11 mouse cellular contexts compared by ENCODE assay signal in genomic region chr5:116208741-116209368, GRCm38 (mm10).
DNase-seq lines count a peak whose midpoint lies in the region; ATAC-seq and TF ChIP-seq lines count a peak whose summit lies in the region.
"Had no signal": no experiment of that assay in that cellular context is flagged by ENCODE, and none has a peak within 500 bp of the region (broad histone marks: within the 10 kb centered on the region; RNA-seq: fewer than 3 reads in every experiment).

No protein-coding gene starts in this region.

- H3K4me2 ChIP-seq in embryonic facial prominence, embryonic 11.5 days (ENCODE audit: low read depth, low read length) = no peak overlapping the region; the same call in 1 of the 2 replicates
- no peak overlapping the region for H3K4me2 ChIP-seq in hindbrain, postnatal 0 days (ENCODE audit: low read depth, low read length)
- peak overlapping the region; percentile 22; the same call in 1 of the 2 replicates for H3K4me2 ChIP-seq in midbrain, embryonic 15.5 days
- H3K4me2 ChIP-seq: embryonic facial prominence, embryonic 13.5 days had no signal

- no peak for TF ChIP-seq CTCF in hindbrain, postnatal 0 days (IDR thresholded peaks at IDR 0.05; ENCODE audit: low read depth)
- no peak for TF ChIP-seq CTCF in lung, adult 2 months (IDR thresholded peaks at IDR 0.05; ENCODE audit: insufficient read depth, low read length)

- no peaks in the 10 kb centered on the region for H3K27me3 ChIP-seq in embryonic facial prominence, embryonic 11.5 days (ENCODE audit: control insufficient read depth, insufficient read depth, low read length)
- no peaks in the 10 kb centered on the region for H3K27me3 ChIP-seq in hindbrain, postnatal 0 days (ENCODE audit: insufficient read depth, low read length)
- no peaks in the 10 kb centered on the region for H3K27me3 ChIP-seq in midbrain, embryonic 15.5 days (replicated peaks)
- no peaks in the 10 kb centered on the region for H3K27me3 ChIP-seq in limb, embryonic 10.5 days (ENCODE audit: low read depth, poor library complexity, severe bottlenecking)
- H3K27me3 ChIP-seq: embryonic facial prominence, embryonic 13.5 days had no signal

- no peaks in the 10 kb centered on the region for H3K9me3 ChIP-seq in embryonic facial prominence, embryonic 11.5 days (replicated peaks; ENCODE audit: control insufficient read depth, low read length)
- no peaks in the 10 kb centered on the region for H3K9me3 ChIP-seq in hindbrain, postnatal 0 days (ENCODE audit: low read length)
- no peaks in the 10 kb centered on the region for H3K9me3 ChIP-seq in midbrain, embryonic 15.5 days
- H3K9me3 ChIP-seq in limb, embryonic 10.5 days (replicated peaks) = no peaks in the 10 kb centered on the region
- H3K9me3 ChIP-seq: embryonic facial prominence, embryonic 13.5 days had no signal

- 38% methylated on average over 16 of the region's 16 CpGs for WGBS in embryonic facial prominence, embryonic 11.5 days
- WGBS in hindbrain, postnatal 0 days = 8% methylated on average over 16 of the region's 16 CpGs
- 17% methylated on average over 16 of the region's 16 CpGs for WGBS in midbrain, embryonic 15.5 days
- WGBS in limb, embryonic 10.5 days = 59% methylated on average over 16 of the region's 16 CpGs
- WGBS in lung, adult 2 months = 58% methylated on average over 16 of the region's 16 CpGs

- H3K9ac ChIP-seq in embryonic facial prominence, embryonic 11.5 days (replicated peaks; ENCODE audit: low read length) = no peak overlapping the region
- H3K9ac ChIP-seq in hindbrain, postnatal 0 days (replicated peaks; ENCODE audit: low read length) = no peak overlapping the region
- no peak overlapping the region for H3K9ac ChIP-seq in midbrain, embryonic 15.5 days
- H3K9ac ChIP-seq: embryonic facial prominence, embryonic 13.5 days had no signal

- DNase-seq in MN1 (ENCODE audit: low spot score) = peak; percentile 63
- DNase-seq in embryonic facial prominence, embryonic 11.5 days (ENCODE audit: low spot score) = peak; percentile 17
- DNase-seq in hindbrain, postnatal 0 days (ENCODE audit: low spot score) = peak; percentile 87
- DNase-seq in limb, embryonic 10.5 days (ENCODE audit: low spot score) = no peak
- no peak for DNase-seq in urinary bladder, postnatal 25 days (ENCODE audit: low spot score)
- no peak for DNase-seq in lung, adult 2 months
- DNase-seq: adrenal gland, adult 2 months; lung, postnatal 36 days had no signal

- H3K27ac ChIP-seq in embryonic facial prominence, embryonic 11.5 days (replicated peaks; ENCODE audit: low read depth, low read length) = no peak overlapping the region
- peak overlapping the region; percentile 56 for H3K27ac ChIP-seq in hindbrain, postnatal 0 days
- H3K27ac ChIP-seq in midbrain, embryonic 15.5 days = peak overlapping the region; percentile 83
- H3K27ac ChIP-seq in limb, embryonic 10.5 days = no peak overlapping the region
- H3K27ac ChIP-seq: embryonic facial prominence, embryonic 13.5 days had no signal

- peak; percentile 63 for ATAC-seq in embryonic facial prominence, embryonic 11.5 days (replicated peaks; ENCODE audit: insufficient number of reproducible peaks, low FRiP score, low TSS enrichment, low read depth)
- peak; percentile 87 for ATAC-seq in hindbrain, postnatal 0 days
- ATAC-seq in midbrain, embryonic 15.5 days (replicated peaks) = peak; percentile 88
- no peak for ATAC-seq in megakaryocyte-erythroid progenitor cell, adult 5-6 weeks (replicated peaks; ENCODE audit: low FRiP score, low TSS enrichment, poor library complexity, severe bottlenecking)

- TF ChIP-seq POLR2A in lung, adult 2 months (IDR thresholded peaks at IDR 0.05; ENCODE audit: borderline replicate concordance, extremely low read depth, low read depth, low read length) = no peak

- H3K4me3 ChIP-seq in embryonic facial prominence, embryonic 11.5 days (ENCODE audit: low read depth, low read length) = no peak overlapping the region
- no peak overlapping the region for H3K4me3 ChIP-seq in hindbrain, postnatal 0 days (ENCODE audit: low read length)
- no peak overlapping the region for H3K4me3 ChIP-seq in midbrain, embryonic 15.5 days
- H3K4me3 ChIP-seq in limb, embryonic 10.5 days = no peak overlapping the region
- H3K4me3 ChIP-seq in lung, adult 2 months (replicated peaks; ENCODE audit: extremely low read depth, low read depth, low read length) = no peak overlapping the region
- H3K4me3 ChIP-seq: embryonic facial prominence, embryonic 13.5 days had no signal

- H3K36me3 ChIP-seq in embryonic facial prominence, embryonic 11.5 days (replicated peaks; ENCODE audit: control insufficient read depth, insufficient read depth, low read depth, low read length) = no peaks in the 10 kb centered on the region
- no peaks in the 10 kb centered on the region for H3K36me3 ChIP-seq in hindbrain, postnatal 0 days (ENCODE audit: insufficient read depth, low read length)
- no peaks in the 10 kb centered on the region for H3K36me3 ChIP-seq in midbrain, embryonic 15.5 days (replicated peaks)
- no peaks in the 10 kb centered on the region for H3K36me3 ChIP-seq in limb, embryonic 10.5 days
- H3K36me3 ChIP-seq: embryonic facial prominence, embryonic 13.5 days had no signal

- H3K4me1 ChIP-seq in embryonic facial prominence, embryonic 11.5 days (ENCODE audit: control insufficient read depth, insufficient read depth, low read length) = no peaks in the 10 kb centered on the region
- H3K4me1 ChIP-seq in hindbrain, postnatal 0 days (ENCODE audit: insufficient read depth, low read length) = peaks cover 3% of the 10 kb centered on the region; the same call in 1 of the 2 replicates
- H3K4me1 ChIP-seq in midbrain, embryonic 15.5 days = peaks cover 22% of the 10 kb centered on the region
- peaks cover 18% of the 10 kb centered on the region for H3K4me1 ChIP-seq in limb, embryonic 10.5 days
- H3K4me1 ChIP-seq in lung, adult 2 months (ENCODE audit: control insufficient read depth, insufficient read depth, low read length) = no peaks in the 10 kb centered on the region

Comparison
In these comparisons a context has a peak if more than half of its experiments do, and no peak if none do; other contexts are left out.
1. DNase-seq: peak in MN1 (single experiment), embryonic facial prominence, embryonic 11.5 days (single experiment) and hindbrain, postnatal 0 days (single experiment); none in limb, embryonic 10.5 days (single experiment), urinary bladder, postnatal 25 days (single experiment) and lung, adult 2 months (single experiment).
2. H3K27ac ChIP-seq: peak in hindbrain, postnatal 0 days (single experiment) and midbrain, embryonic 15.5 days (single experiment); none in embryonic facial prominence, embryonic 11.5 days (single experiment) and limb, embryonic 10.5 days (single experiment).